Comparison of ENCODE assay signal across 8 mouse cellular contexts in genomic region chr4:129822324-129822723, GRCm38 (mm10). TPM values are rescaled to one million over a fixed set of nuclear protein-coding genes. Genes with fewer than 3 reads are reported as not detected.
DNase-seq lines count a peak whose midpoint lies in the region; ATAC-seq and TF ChIP-seq lines count a peak whose summit lies in the region.

No protein-coding gene starts in this region.

- H3K27ac ChIP-seq in lung, postnatal 0 days (ENCODE audit: low read length) = 0 out of 2 replicates have a peak overlapping the region, but pooled peaks have one; percentile 11
- H3K27ac ChIP-seq in forebrain, embryonic 16.5 days (ENCODE audit: low read length) = no peak overlapping the region
- peak overlapping the region; percentile 50; the same call in 1 of the 2 replicates for H3K27ac ChIP-seq in liver, embryonic 11.5 days (ENCODE audit: low read depth, low read length)
- peak overlapping the region; percentile 40; the same call in 1 of the 2 replicates for H3K27ac ChIP-seq in stomach, postnatal 0 days (replicated peaks)

- H3K4me1 ChIP-seq in lung, postnatal 0 days (ENCODE audit: insufficient read depth, low read depth, low read length) = peaks cover 16% of the 10 kb centered on the region; the same call in 1 of the 2 replicates
- peaks cover 28% of the 10 kb centered on the region for H3K4me1 ChIP-seq in forebrain, embryonic 16.5 days (replicated peaks; ENCODE audit: control insufficient read depth, insufficient read depth, low read length)
- H3K4me1 ChIP-seq in liver, embryonic 11.5 days (replicated peaks; ENCODE audit: control insufficient read depth, insufficient read depth, low read length) = peaks cover 41% of the 10 kb centered on the region
- H3K4me1 ChIP-seq in stomach, postnatal 0 days (replicated peaks; ENCODE audit: control insufficient read depth, insufficient read depth) = peaks cover 9% of the 10 kb centered on the region

- 38% methylated on average over 3 of the region's 3 CpGs for WGBS in lung, postnatal 0 days
- 51% methylated on average over 3 of the region's 3 CpGs for WGBS in forebrain, embryonic 16.5 days
- WGBS in liver, embryonic 11.5 days = 58% methylated on average over 3 of the region's 3 CpGs
- WGBS in stomach, postnatal 0 days = 42% methylated on average over 3 of the region's 3 CpGs

- TF ChIP-seq CTCF in lung, postnatal 0 days (IDR thresholded peaks at IDR 0.05) = no peak
- TF ChIP-seq CTCF in stomach, postnatal 0 days (IDR thresholded peaks at IDR 0.05; ENCODE audit: low read depth) = no peak

- TF ChIP-seq EP300 in lung, postnatal 0 days (IDR thresholded peaks at IDR 0.05) = no peak
- no peak for TF ChIP-seq EP300 in stomach, postnatal 0 days (optimal IDR thresholded peaks at IDR 0.05)

- no peak overlapping the region for H3K4me3 ChIP-seq in lung, postnatal 0 days (ENCODE audit: low read depth, low read length)
- H3K4me3 ChIP-seq in forebrain, embryonic 16.5 days (replicated peaks; ENCODE audit: low read length) = no peak overlapping the region
- H3K4me3 ChIP-seq in liver, embryonic 11.5 days (ENCODE audit: low read depth, low read length) = peak overlapping the region; percentile 88
- peak overlapping the region; percentile 86; the same call in 1 of the 2 replicates for H3K4me3 ChIP-seq in stomach, postnatal 0 days (ENCODE audit: low read depth, low read length)

- no peaks in the 10 kb centered on the region for H3K9me3 ChIP-seq in lung, postnatal 0 days (ENCODE audit: low read length)
- H3K9me3 ChIP-seq in forebrain, embryonic 16.5 days (ENCODE audit: control insufficient read depth, low read length) = no peaks in the 10 kb centered on the region
- H3K9me3 ChIP-seq in liver, embryonic 11.5 days (ENCODE audit: control insufficient read depth, low read length) = no peaks in the 10 kb centered on the region
- H3K9me3 ChIP-seq in stomach, postnatal 0 days (ENCODE audit: control insufficient read depth, low read length) = no peaks in the 10 kb centered on the region

- intact Hi-C loops in left cerebral cortex, postnatal 4 days (cut with DNase I) = no loop called here

- peak overlapping the region; percentile 65 for H3K4me2 ChIP-seq in lung, postnatal 0 days (replicated peaks; ENCODE audit: low read depth, low read length)
- H3K4me2 ChIP-seq in forebrain, embryonic 16.5 days (ENCODE audit: low read length) = peak overlapping the region; percentile 22; the same call in 1 of the 2 replicates
- H3K4me2 ChIP-seq in liver, embryonic 11.5 days = peak overlapping the region; percentile 88
- H3K4me2 ChIP-seq in stomach, postnatal 0 days (replicated peaks; ENCODE audit: low read depth) = peak overlapping the region; percentile 58

- ATAC-seq in lung, postnatal 0 days = no peak
- ATAC-seq in forebrain, embryonic 16.5 days = no peak
- ATAC-seq in liver, embryonic 11.5 days (replicated peaks; ENCODE audit: low FRiP score) = no peak
- no peak for ATAC-seq in stomach, postnatal 0 days (ENCODE audit: low FRiP score, low TSS enrichment)

- no peak overlapping the region for H3K9ac ChIP-seq in lung, postnatal 0 days (replicated peaks; ENCODE audit: low read depth)
- H3K9ac ChIP-seq in forebrain, embryonic 16.5 days (replicated peaks; ENCODE audit: low read depth, low read length) = no peak overlapping the region
- peak overlapping the region; percentile 96 for H3K9ac ChIP-seq in liver, embryonic 11.5 days (ENCODE audit: low read depth, low read length)
- no peak overlapping the region for H3K9ac ChIP-seq in stomach, postnatal 0 days (ENCODE audit: low read length)

- H3K27me3 ChIP-seq in lung, postnatal 0 days (replicated peaks; ENCODE audit: insufficient read depth, low read length) = no peaks in the 10 kb centered on the region
- H3K27me3 ChIP-seq in forebrain, embryonic 16.5 days (replicated peaks; ENCODE audit: control insufficient read depth, insufficient read depth, low read length) = no peaks in the 10 kb centered on the region
- no peaks in the 10 kb centered on the region for H3K27me3 ChIP-seq in liver, embryonic 11.5 days (replicated peaks; ENCODE audit: control insufficient read depth, insufficient read depth, low read length)
- no peaks in the 10 kb centered on the region for H3K27me3 ChIP-seq in stomach, postnatal 0 days (ENCODE audit: control insufficient read depth, insufficient read depth, low read length)

- DNase-seq in lung, postnatal 0 days (ENCODE audit: low spot score) = no peak
- no peak for DNase-seq in lung, postnatal 36 days
- no peak for DNase-seq in liver, embryonic 11.5 days (ENCODE audit: low spot score)
- DNase-seq in stomach, postnatal 0 days (ENCODE audit: low spot score) = no peak
- no peak for DNase-seq in urinary bladder, postnatal 4 days (ENCODE audit: low spot score in 2 of 2)
- no peak for DNase-seq in adrenal gland, postnatal 14 days
- no peak for DNase-seq in left cerebral cortex, postnatal 4 days

- no peaks in the 10 kb centered on the region for H3K36me3 ChIP-seq in lung, postnatal 0 days (ENCODE audit: insufficient read depth, low read length)
- H3K36me3 ChIP-seq in forebrain, embryonic 16.5 days (ENCODE audit: control insufficient read depth, insufficient read depth) = no peaks in the 10 kb centered on the region
- H3K36me3 ChIP-seq in liver, embryonic 11.5 days (ENCODE audit: control insufficient read depth, insufficient read depth, low read length) = no peaks in the 10 kb centered on the region
- no peaks in the 10 kb centered on the region for H3K36me3 ChIP-seq in stomach, postnatal 0 days (ENCODE audit: control insufficient read depth, insufficient read depth, low read length)

RNA-seq across cellular contexts. Expression of gene Ptp4a2, which starts 11.3 kb away (rescaled TPM):
- polyA plus RNA-seq in lung, postnatal 0 days (2015; fragmentation: Nextera tagmentation; extraction: Ambion mirVana) = 318 and 349 TPM in 2 replicates
- 278 and 316 TPM in 2 replicates for polyA plus RNA-seq in forebrain, embryonic 16.5 days (2015; fragmentation: Nextera tagmentation; extraction: Ambion mirVana)
- polyA plus RNA-seq in liver, embryonic 11.5 days (2014; fragmentation: Nextera tagmentation; extraction: Ambion mirVana) = 279 and 298 TPM in 2 replicates
- 270 and 275 TPM in 2 replicates for polyA plus RNA-seq in stomach, postnatal 0 days (2015; fragmentation: Nextera tagmentation; extraction: Ambion mirVana)
- total RNA-seq in adrenal gland, postnatal 14 days (2021) = 313 and 326 TPM in 2 replicates
- total RNA-seq in left cerebral cortex, postnatal 4 days (2021) = 100 to 1,000 TPM; 133 to 141 TPM

Comparison
In these comparisons a context has a peak if more than half of its experiments do, and no peak if none do; other contexts are left out.
1. H3K4me2 ChIP-seq: peak in every context shown above with its lines; median percentile 88 in liver, embryonic 11.5 days; 65 in lung, postnatal 0 days; 58 in stomach, postnatal 0 days; 22 in forebrain, embryonic 16.5 days.
2. H3K4me3 ChIP-seq: peak in liver, embryonic 11.5 days (single experiment) and stomach, postnatal 0 days (single experiment); none in lung, postnatal 0 days (single experiment) and forebrain, embryonic 16.5 days (single experiment).